21 mouse cellular contexts compared by ENCODE assay signal in the genomic region with DNA sequence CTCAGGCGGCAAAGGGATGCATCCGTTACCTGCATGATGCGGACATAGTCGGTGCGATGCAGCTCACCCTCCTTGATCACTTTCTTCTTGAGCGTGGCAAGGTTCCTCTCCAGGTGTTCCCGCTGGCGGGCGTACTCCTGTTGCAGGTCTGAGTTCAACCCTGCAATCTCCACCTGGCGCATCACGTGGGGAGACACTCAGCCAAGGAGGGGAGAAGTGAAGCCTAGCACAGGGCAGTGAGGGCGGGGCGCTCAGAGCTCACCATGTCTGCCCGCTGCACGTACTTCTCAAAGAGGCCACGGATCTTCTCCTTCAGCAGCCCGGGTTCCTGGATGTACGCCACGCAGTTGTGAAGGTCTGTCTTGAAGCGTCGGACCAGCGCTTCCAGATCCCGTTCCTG. TPM values are rescaled to one million over a fixed set of nuclear protein-coding genes. Genes with fewer than 3 reads are reported as not detected.
DNase-seq lines count a peak whose midpoint lies in the region; ATAC-seq and TF ChIP-seq lines count a peak whose summit lies in the region.
"Had no signal": no experiment of that assay in that cellular context is flagged by ENCODE, and none has a peak within 500 bp of the region (broad histone marks: within the 10 kb centered on the region; RNA-seq: fewer than 3 reads in every experiment).

No protein-coding gene starts in this region.

- no peaks in the 10 kb centered on the region for H3K36me3 ChIP-seq in heart, embryonic 14.5 days (ENCODE audit: control insufficient read depth, insufficient read depth, low read length)
- no peaks in the 10 kb centered on the region for H3K36me3 ChIP-seq in E14TG2a.4 (ENCODE audit: insufficient read depth, low read length)
- H3K36me3 ChIP-seq in intestine, embryonic 15.5 days = no peaks in the 10 kb centered on the region
- H3K36me3 ChIP-seq in liver, embryonic 16.5 days (ENCODE audit: control insufficient read depth, insufficient read depth) = no peaks in the 10 kb centered on the region
- H3K36me3 ChIP-seq: kidney, embryonic 15.5 days; limb, embryonic 15.5 days; neural tube, embryonic 12.5 days had no signal

- H3K27ac ChIP-seq in heart, embryonic 14.5 days (replicated peaks in 1 of 2; ENCODE audit: control insufficient read depth in 1 of 2, insufficient read depth in 1 of 2, low read depth in 2 of 2, low read length in 2 of 2) = no peak overlapping the region
- H3K27ac ChIP-seq in intestine, embryonic 15.5 days = no peak overlapping the region
- H3K27ac ChIP-seq in liver, embryonic 16.5 days (ENCODE audit: low read length) = peak overlapping the region; percentile 56; the same call in 1 of the 2 replicates
- H3K27ac ChIP-seq: hindbrain, postnatal 0 days; kidney, embryonic 15.5 days; limb, embryonic 15.5 days; macrophage; neural tube, embryonic 12.5 days had no signal

- no peaks in the 10 kb centered on the region for H3K4me1 ChIP-seq in heart, embryonic 14.5 days (ENCODE audit: control insufficient read depth in 2 of 2, insufficient read depth in 2 of 2, low read length in 2 of 2)
- H3K4me1 ChIP-seq in E14TG2a.4 (replicated peaks; ENCODE audit: low read depth, low read length) = peaks cover 14% of the 10 kb centered on the region
- H3K4me1 ChIP-seq in intestine, embryonic 15.5 days (replicated peaks) = 0 out of 2 replicates have a peak, but pooled peaks cover 2% of the 10 kb centered on the region
- no peaks in the 10 kb centered on the region for H3K4me1 ChIP-seq in liver, embryonic 16.5 days (ENCODE audit: control insufficient read depth, low read depth, low read length)
- H3K4me1 ChIP-seq: kidney, embryonic 15.5 days; neural tube, embryonic 12.5 days had no signal

- WGBS in heart, embryonic 14.5 days = 59% methylated on average over 23 of the region's 23 CpGs
- 72% methylated on average over 23 of the region's 23 CpGs for WGBS in intestine, embryonic 15.5 days
- 64% methylated on average over 23 of the region's 23 CpGs for WGBS in liver, embryonic 16.5 days (ENCODE audit: insufficient replicate concordance)

- no peak overlapping the region for H3K4me2 ChIP-seq in heart, embryonic 14.5 days (ENCODE audit: low read length)
- peak overlapping the region; percentile 19; the same call in 1 of the 2 replicates for H3K4me2 ChIP-seq in intestine, embryonic 15.5 days (replicated peaks)
- H3K4me2 ChIP-seq in liver, embryonic 16.5 days (ENCODE audit: low read depth, low read length) = 0 out of 2 replicates have a peak overlapping the region, but pooled peaks have one; percentile 5
- H3K4me2 ChIP-seq: kidney, embryonic 15.5 days; limb, embryonic 15.5 days; neural tube, embryonic 12.5 days had no signal

- peaks cover 5% of the 10 kb centered on the region; the same call in 1 of the 2 replicates for H3K27me3 ChIP-seq in heart, embryonic 14.5 days (ENCODE audit: control insufficient read depth, insufficient read depth, low read length)
- peaks cover 57% of the 10 kb centered on the region for H3K27me3 ChIP-seq in E14TG2a.4 (ENCODE audit: insufficient read depth, low read length)
- H3K27me3 ChIP-seq in intestine, embryonic 15.5 days (replicated peaks) = no peaks in the 10 kb centered on the region
- H3K27me3 ChIP-seq in liver, embryonic 16.5 days (ENCODE audit: control insufficient read depth, insufficient read depth, low read depth, low read length) = peaks cover 3% of the 10 kb centered on the region; the same call in 1 of the 2 replicates
- H3K27me3 ChIP-seq: neural tube, embryonic 12.5 days had no signal

- no peak overlapping the region for H3K4me3 ChIP-seq in heart, embryonic 14.5 days (ENCODE audit: control insufficient read depth in 1 of 2, insufficient read depth in 1 of 2, low read depth in 1 of 2, low read length in 2 of 2)
- H3K4me3 ChIP-seq in E14TG2a.4 (replicated peaks; ENCODE audit: low read length) = peak overlapping the region; percentile 41
- no peak overlapping the region for H3K4me3 ChIP-seq in intestine, embryonic 15.5 days (replicated peaks)
- H3K4me3 ChIP-seq in liver, embryonic 16.5 days (ENCODE audit: low read depth, low read length) = peak overlapping the region; percentile 32
- H3K4me3 ChIP-seq: kidney, embryonic 15.5 days; limb, embryonic 15.5 days; neural tube, embryonic 12.5 days had no signal

- no peak for DNase-seq in heart, adult 11 months
- DNase-seq: adrenal gland, postnatal 14 days; cerebellum, adult 8-10 months; gastrocnemius, postnatal 36 days; heart, postnatal 14 days; right cerebral cortex, postnatal 14 days; thymus, adult 18-20 months had no signal

- no peaks in the 10 kb centered on the region for H3K9me3 ChIP-seq in heart, embryonic 14.5 days (ENCODE audit: control insufficient read depth, low read length)
- H3K9me3 ChIP-seq in E14TG2a.4 (ENCODE audit: low read length) = no peaks in the 10 kb centered on the region
- no peaks in the 10 kb centered on the region for H3K9me3 ChIP-seq in intestine, embryonic 15.5 days
- H3K9me3 ChIP-seq in liver, embryonic 16.5 days (replicated peaks; ENCODE audit: control insufficient read depth, low read length) = no peaks in the 10 kb centered on the region; the same call in 1 of the 2 replicates
- H3K9me3 ChIP-seq: kidney, embryonic 15.5 days; limb, embryonic 15.5 days; neural tube, embryonic 12.5 days had no signal

- no peak overlapping the region for H3K9ac ChIP-seq in heart, embryonic 14.5 days (ENCODE audit: low read length)
- no peak overlapping the region for H3K9ac ChIP-seq in intestine, embryonic 15.5 days
- H3K9ac ChIP-seq in liver, embryonic 16.5 days (ENCODE audit: low read depth, low read length) = peak overlapping the region; percentile 25; the same call in 1 of the 2 replicates
- H3K9ac ChIP-seq: kidney, embryonic 15.5 days; limb, embryonic 15.5 days; neural tube, embryonic 12.5 days had no signal

- ATAC-seq in heart, embryonic 14.5 days (ENCODE audit: insufficient number of reproducible peaks, insufficient read depth, low FRiP score, low read depth) = peak; percentile 11; the same call in 1 of the 2 replicates
- ATAC-seq in intestine, embryonic 15.5 days = peak; percentile 66
- ATAC-seq in liver, embryonic 16.5 days (ENCODE audit: low read depth) = peak; percentile 46
- no peak for ATAC-seq in megakaryocyte, adult 5-6 weeks (ENCODE audit: poor library complexity, severe bottlenecking)
- no peak for ATAC-seq in inflammation-experienced regulatory T-cells, adult 6 months
- ATAC-seq: CD4-positive, CD25-positive, alpha-beta regulatory T cell, adult 4 months; hindbrain, postnatal 0 days; midbrain, embryonic 16.5 days had no signal

- TF ChIP-seq CTCF in E14TG2a.4 (conservative IDR thresholded peaks at IDR 0.05; ENCODE audit: low read length) = no peak

RNA-seq across cellular contexts. Expression of a gene that starts 25.5 kb away (rescaled TPM):
- polyA plus RNA-seq in heart, embryonic 14.5 days (2014; fragmentation: Nextera tagmentation; extraction: Ambion mirVana) = 0.24 and 0.43 TPM in 2 replicates
- polyA plus RNA-seq in intestine, embryonic 15.5 days (2015; fragmentation: Nextera tagmentation; extraction: Ambion mirVana) = 10.7 and 14.3 TPM in 2 replicates
- polyA plus RNA-seq in liver, embryonic 16.5 days (2015; fragmentation: Nextera tagmentation; extraction: Ambion mirVana) = 2.7 and 3.2 TPM in 2 replicates
- 0.18 TPM in 1 of 2 replicates, not detected in the other for total RNA-seq in megakaryocyte, adult 5-6 weeks (2015)
- total RNA-seq in megakaryocyte, adult 5-6 weeks (2017) = not detected in 2 replicates
- polyA plus RNA-seq in inflammation-experienced regulatory T-cells, adult 6 months (2017; shearing (Covaris generic)) = not detected
- total RNA-seq: gastrocnemius, postnatal 36 days had no signal
- polyA plus RNA-seq: CD4-positive, CD25-positive, alpha-beta regulatory T cell, adult 4 months; macrophage; midbrain, embryonic 16.5 days had no signal

RNA-seq across cellular contexts. Expression of a gene that starts 42.5 kb away (rescaled TPM):
- polyA plus RNA-seq in heart, embryonic 14.5 days (2014; fragmentation: Nextera tagmentation; extraction: Ambion mirVana) = not detected in 2 replicates
- polyA plus RNA-seq in intestine, embryonic 15.5 days (2015; fragmentation: Nextera tagmentation; extraction: Ambion mirVana) = 73.5 and 80.3 TPM in 2 replicates
- 6.3 and 8.8 TPM in 2 replicates for polyA plus RNA-seq in liver, embryonic 16.5 days (2015; fragmentation: Nextera tagmentation; extraction: Ambion mirVana)
- total RNA-seq in megakaryocyte, adult 5-6 weeks (2015) = not detected in 2 replicates
- total RNA-seq in megakaryocyte, adult 5-6 weeks (2017) = not detected in 2 replicates
- not detected for polyA plus RNA-seq in inflammation-experienced regulatory T-cells, adult 6 months (2017; shearing (Covaris generic))
- total RNA-seq: gastrocnemius, postnatal 36 days; heart, postnatal 14 days; hindbrain, postnatal 0 days; layer of hippocampus, adult 8-10 months had no signal
- polyA plus RNA-seq: CD4-positive, CD25-positive, alpha-beta regulatory T cell, adult 4 months; hindbrain, postnatal 0 days; macrophage; midbrain, embryonic 16.5 days; neural tube, embryonic 12.5 days had no signal

RNA-seq across cellular contexts. Expression of a gene that starts 51.3 kb away (rescaled TPM):
- polyA plus RNA-seq in heart, embryonic 14.5 days (2014; fragmentation: Nextera tagmentation; extraction: Ambion mirVana) = 0.16 and 0.22 TPM in 2 replicates
- polyA plus RNA-seq in intestine, embryonic 15.5 days (2015; fragmentation: Nextera tagmentation; extraction: Ambion mirVana) = 0.55 and 0.58 TPM in 2 replicates
- 0.74 and 0.91 TPM in 2 replicates for polyA plus RNA-seq in liver, embryonic 16.5 days (2015; fragmentation: Nextera tagmentation; extraction: Ambion mirVana)
- not detected in 2 replicates for total RNA-seq in megakaryocyte, adult 5-6 weeks (2015)
- total RNA-seq in megakaryocyte, adult 5-6 weeks (2017) = 0.16 and 0.18 TPM in 2 replicates
- polyA plus RNA-seq in inflammation-experienced regulatory T-cells, adult 6 months (2017; shearing (Covaris generic)) = under 1 TPM in 1 of 3 experiments, not detected in 2; 0.09 TPM
- total RNA-seq: adrenal gland, postnatal 14 days; gastrocnemius, postnatal 36 days had no signal
- polyA plus RNA-seq: CD4-positive, CD25-positive, alpha-beta regulatory T cell, adult 4 months; macrophage had no signal

RNA-seq across cellular contexts. Expression of a gene that starts 51.3 kb away (rescaled TPM):
- 80.5 and 86.0 TPM in 2 replicates for polyA plus RNA-seq in heart, embryonic 14.5 days (2014; fragmentation: Nextera tagmentation; extraction: Ambion mirVana)
- 125 and 144 TPM in 2 replicates for polyA plus RNA-seq in intestine, embryonic 15.5 days (2015; fragmentation: Nextera tagmentation; extraction: Ambion mirVana)
- 55.9 and 58.3 TPM in 2 replicates for polyA plus RNA-seq in liver, embryonic 16.5 days (2015; fragmentation: Nextera tagmentation; extraction: Ambion mirVana)
- 54.9 and 61.9 TPM in 2 replicates for total RNA-seq in megakaryocyte, adult 5-6 weeks (2015)
- 46.8 and 63.7 TPM in 2 replicates for total RNA-seq in megakaryocyte, adult 5-6 weeks (2017)
- 100 to 1,000 TPM; 160 to 179 (median 172) TPM for polyA plus RNA-seq in inflammation-experienced regulatory T-cells, adult 6 months (2017; shearing (Covaris generic))

Comparison
In these comparisons a context has a peak if more than half of its experiments do, and no peak if none do; other contexts are left out.
1. ATAC-seq: peak in heart, embryonic 14.5 days (single experiment), intestine, embryonic 15.5 days (single experiment) and liver, embryonic 16.5 days (single experiment); none in megakaryocyte, adult 5-6 weeks (single experiment) and inflammation-experienced regulatory T-cells, adult 6 months (single experiment).
2. H3K4me3 ChIP-seq: peak in E14TG2a.4 (single experiment) and liver, embryonic 16.5 days (single experiment); none in heart, embryonic 14.5 days (0 of 2) and intestine, embryonic 15.5 days (single experiment).